Mouse (Mus musculus) limb, embryonic 11.5 days (tissue): ENCODE results near the gene Igf1r. TPM values are rescaled to one million over a fixed set of nuclear protein-coding genes. Genes with fewer than 3 reads are reported as not detected.

Experiments
- ATAC-seq: fragments of 200-750 bp; cut with Nextera tagmentation; 2 replicates; pipeline ENCODE4 v1.8.0; 2017; ENCODE audit warnings: low read depth; ENCODE audit not compliant: insufficient number of reproducible peaks, low FRiP score, low TSS enrichment
- DNase-seq: peaks from one replicate; pipeline ENCODE4 v3.0.0-alpha.2; 2015; ENCODE audit warnings: low spot score
- H3K27ac ChIP-seq: fragments of 300-500 bp; sonication (generic); replicated peaks from 2 replicates; pipeline ENCODE4 v1.5.1; 2014; ENCODE audit warnings: low read depth, mild to moderate bottlenecking, low read length
- H3K27me3 ChIP-seq: fragments of 300-500 bp; sonication (generic); 2 replicates; pipeline ENCODE4 v1.6.1; 2014; ENCODE audit warnings: mild to moderate bottlenecking, low read length, mixed read lengths; ENCODE audit not compliant: control insufficient read depth, insufficient read depth
- H3K36me3 ChIP-seq: fragments of 300-500 bp; sonication (generic); 2 replicates; pipeline ENCODE4 v1.6.1; 2014; ENCODE audit warnings: mild to moderate bottlenecking, low read length, moderate library complexity, mixed read lengths; ENCODE audit not compliant: control insufficient read depth, insufficient read depth
- H3K4me1 ChIP-seq: fragments of 300-500 bp; sonication (generic); 2 replicates; pipeline ENCODE4 v1.6.1; 2014; ENCODE audit warnings: low read length, mixed read lengths; ENCODE audit not compliant: control insufficient read depth, insufficient read depth
- H3K4me2 ChIP-seq: fragments of 300-500 bp; sonication (generic); 2 replicates; pipeline ENCODE4 v1.6.1; 2014; ENCODE audit warnings: low read depth, mild to moderate bottlenecking, moderate library complexity; ENCODE audit not compliant: severe bottlenecking
- H3K4me3 ChIP-seq: fragments of 300-500 bp; sonication (generic); 2 replicates; pipeline ENCODE4 v1.5.1; 2014; ENCODE audit warnings: low read depth, low read length
- H3K9ac ChIP-seq: fragments of 300-500 bp; sonication (generic); 2 replicates; pipeline ENCODE4 v1.6.1; 2014; ENCODE audit warnings: mild to moderate bottlenecking, low read length
- H3K9me3 ChIP-seq: fragments of 300-500 bp; sonication (generic); 2 replicates; pipeline ENCODE4 v1.6.1; 2016; ENCODE audit warnings: low read length; ENCODE audit not compliant: control insufficient read depth
- WGBS: fragments of 180-500 bp; shearing (Covaris S2); extraction: QIAGEN DNeasy Blood & Tissue Kit; methylation state at CpG from one replicate; pipeline ENCODE4 v1.1.7; 2014; 5-methylcytosine and 5-hydroxymethylcytosine counted together
- polyA plus RNA-seq: library from polyadenylated mRNA; unstranded; fragments of >200 nt; fragmentation: Nextera tagmentation; extraction: Ambion mirVana; gene quantifications from 2 replicates; pipeline ENCODE4 v1.2.1, GENCODE M21; 2014

Gene Igf1r
- polyA plus RNA-seq, 1 experiment from 2014 or later, result 29.9 TPM

- H3K9me3 ChIP-seq, result peaks cover 4% of the 10 kb centered on the region; the same call in 1 of the 2 replicates
- no peak overlapping the region for H3K4me2 ChIP-seq
- no peak for DNase-seq
- no peak overlapping the region for H3K4me3 ChIP-seq
- H3K4me1 ChIP-seq, result peaks cover 6% of the 10 kb centered on the region; the same call in 1 of the 2 replicates
- 46% methylated on average over 6 of the region's 6 CpGs for WGBS
- H3K27me3 ChIP-seq, result no peaks in the 10 kb centered on the region
- no peak overlapping the region for H3K9ac ChIP-seq
- H3K27ac ChIP-seq, result no peak overlapping the region
- no peak for ATAC-seq
- peaks cover 4% of the 10 kb centered on the region; the same call in 1 of the 2 replicates for H3K36me3 ChIP-seq
These were observed 59.5 kb downstream of the Igf1r start for GRCm38 (mm10) chr7:68012123-68012474.

- WGBS, result 90% methylated on average over 3 of the region's 3 CpGs
- H3K36me3 ChIP-seq, result no peaks in the 10 kb centered on the region
- no peak for ATAC-seq
These were observed 61.9 kb downstream of the Igf1r start for GRCm38 (mm10) chr7:68014495-68014894.

GRCm38 (mm10) chr7:68015404-68015803, 62.8 kb downstream of the Igf1r start:
- peaks cover 3% of the 10 kb centered on the region; the same call in 1 of the 2 replicates for H3K4me1 ChIP-seq
- no peaks in the 10 kb centered on the region for H3K27me3 ChIP-seq
- WGBS, result 93% methylated on average over 3 of the region's 3 CpGs
- H3K36me3 ChIP-seq, result no peaks in the 10 kb centered on the region
- H3K27ac ChIP-seq, result no peak overlapping the region
- H3K9me3 ChIP-seq, result peaks cover 4% of the 10 kb centered on the region; the same call in 1 of the 2 replicates
- no peak overlapping the region for H3K4me3 ChIP-seq
- no peak for ATAC-seq
- DNase-seq, result no peak
- H3K4me2 ChIP-seq, result no peak overlapping the region
- H3K9ac ChIP-seq, result no peak overlapping the region

More at GRCm38 (mm10) chr7:68014495-68014894, 61.9 kb downstream of the Igf1r start:
- Histone ChIP-seq H3K4me3 (no peak overlapping the region), H3K9me3 (peaks cover 4% of the 10 kb centered on the region; the same call in 1 of the 2 replicates), H3K4me1 (peaks cover 6% of the 10 kb centered on the region; the same call in 1 of the 2 replicates), H3K4me2 (no peak overlapping the region), H3K27me3 (no peaks in the 10 kb centered on the region), H3K27ac (no peak overlapping the region), H3K9ac (no peak overlapping the region)
- DNase-seq, result no peak

GRCm38 (mm10) chr7:68018038-68018437, 65.4 kb downstream of the Igf1r start:
- DNase-seq (no peak), ATAC-seq (no peak)
- H3K4me2 ChIP-seq, result no peak overlapping the region
- H3K4me3 ChIP-seq, result no peak overlapping the region
- no peaks in the 10 kb centered on the region; the same call in 1 of the 2 replicates for H3K4me1 ChIP-seq
- H3K9me3 ChIP-seq, result peaks cover 4% of the 10 kb centered on the region; the same call in 1 of the 2 replicates
- no peaks in the 10 kb centered on the region for H3K27me3 ChIP-seq
- no peak overlapping the region for H3K27ac ChIP-seq
- H3K9ac ChIP-seq, result no peak overlapping the region
- WGBS, result 70% methylated on average over 4 of the region's 4 CpGs
- no peaks in the 10 kb centered on the region for H3K36me3 ChIP-seq

- Histone ChIP-seq H3K4me3 (no peak overlapping the region), H3K4me2 (no peak overlapping the region), H3K9me3 (peaks cover 4% of the 10 kb centered on the region; the same call in 1 of the 2 replicates), H3K4me1 (peaks cover 2% of the 10 kb centered on the region), H3K27ac (no peak overlapping the region), H3K36me3 (no peaks in the 10 kb centered on the region), H3K9ac (no peak overlapping the region), H3K27me3 (no peaks in the 10 kb centered on the region)
- no peak for DNase-seq
- WGBS, result 82% methylated on average over 2 of the region's 2 CpGs
- no peak for ATAC-seq
These were observed 67.9 kb downstream of the Igf1r start for GRCm38 (mm10) chr7:68020556-68020955.

GRCm38 (mm10) chr7:68021741-68022140, 69.1 kb downstream of the Igf1r start:
- Histone ChIP-seq H3K36me3 (no peaks in the 10 kb centered on the region), H3K27ac (no peak overlapping the region), H3K27me3 (no peaks in the 10 kb centered on the region), H3K4me2 (no peak overlapping the region), H3K9me3 (no peaks in the 10 kb centered on the region), H3K9ac (no peak overlapping the region), H3K4me3 (no peak overlapping the region), H3K4me1 (peaks cover 10% of the 10 kb centered on the region)
- WGBS, result 66% methylated on average over 2 of the region's 2 CpGs
- ATAC-seq (no peak), DNase-seq (no peak)

- H3K36me3 ChIP-seq, result no peaks in the 10 kb centered on the region; the same call in 1 of the 2 replicates
- H3K9ac ChIP-seq, result no peak overlapping the region
- 83% methylated on average over 6 of the region's 6 CpGs for WGBS
- H3K27me3 ChIP-seq, result no peaks in the 10 kb centered on the region
- H3K9me3 ChIP-seq, result no peaks in the 10 kb centered on the region
- H3K4me1 ChIP-seq, result peaks cover 10% of the 10 kb centered on the region
- H3K4me3 ChIP-seq, result no peak overlapping the region
- no peak overlapping the region for H3K27ac ChIP-seq
- DNase-seq, result no peak
- ATAC-seq, result no peak
- H3K4me2 ChIP-seq, result no peak overlapping the region
These were observed 69.6 kb downstream of the Igf1r start for GRCm38 (mm10) chr7:68022188-68022587.

- 80% methylated on average over 4 of the region's 4 CpGs for WGBS
- Histone ChIP-seq H3K9ac (no peak overlapping the region), H3K27me3 (no peaks in the 10 kb centered on the region), H3K4me2 (no peak overlapping the region), H3K27ac (no peak overlapping the region), H3K4me1 (peaks cover 10% of the 10 kb centered on the region), H3K9me3 (no peaks in the 10 kb centered on the region), H3K4me3 (no peak overlapping the region), H3K36me3 (no peaks in the 10 kb centered on the region; the same call in 1 of the 2 replicates)
- no peak for DNase-seq
- no peak for ATAC-seq
These were observed 71.3 kb downstream of the Igf1r start for GRCm38 (mm10) chr7:68023882-68024281.

GRCm38 (mm10) chr7:68024625-68025024, 72.0 kb downstream of the Igf1r start:
- Histone ChIP-seq H3K4me3 (no peak overlapping the region), H3K9me3 (no peaks in the 10 kb centered on the region), H3K4me2 (no peak overlapping the region), H3K9ac (no peak overlapping the region), H3K27me3 (no peaks in the 10 kb centered on the region), H3K36me3 (no peaks in the 10 kb centered on the region; the same call in 1 of the 2 replicates), H3K4me1 (peaks cover 10% of the 10 kb centered on the region), H3K27ac (no peak overlapping the region)
- ATAC-seq (no peak), DNase-seq (no peak)
- WGBS, result 93% methylated on average over 4 of the region's 4 CpGs
